Mouse (Mus musculus): ENCODE measurements at regions not wholly inside any gene's neighbourhood (a gene's known extent, or its start where the extent isn't known, plus 50 kb on each side); places are given as distances from the start of the nearest gene placed in this dataset.

GRCm38 (mm10) chr17:9907077-9907476 is 237.6 kb upstream of the Pabpc6 start:
- no peak for DNase-seq (ENCODE audit: low read depth, low spot score)

- DNase-seq (ENCODE audit: low read depth, low spot score), result peak; percentile 59
Observed at GRCm38 (mm10) chr17:9905501-9906462, 236.3 kb upstream of the Pabpc6 start.

GRCm38 (mm10) chr17:9904525-9904991 is 235.0 kb upstream of the Pabpc6 start:
- DNase-seq (ENCODE audit: low read depth, low spot score), result no peak

GRCm38 (mm10) chr17:9903313-9903712 is 233.8 kb upstream of the Pabpc6 start:
- DNase-seq (ENCODE audit: low read depth, low spot score), result no peak

GRCm38 (mm10) chr17:9896964-9897363 is 227.4 kb upstream of the Pabpc6 start:
- no peak for DNase-seq (ENCODE audit: low read depth, low spot score)

GRCm38 (mm10) chr17:9895686-9896082 is 226.2 kb upstream of the Pabpc6 start:
- DNase-seq (ENCODE audit: low read depth, low spot score), result no peak

- no peak for DNase-seq (ENCODE audit: low read depth, low spot score)
Observed at GRCm38 (mm10) chr17:9894828-9895685, 225.5 kb upstream of the Pabpc6 start.

GRCm38 (mm10) chr17:9893966-9894365 is 224.4 kb upstream of the Pabpc6 start:
- no peak for DNase-seq (ENCODE audit: low read depth, low spot score)

GRCm38 (mm10) chr17:9892776-9893175 is 223.3 kb upstream of the Pabpc6 start:
- no peak for DNase-seq (ENCODE audit: low read depth, low spot score)

GRCm38 (mm10) chr17:9892141-9892540 is 222.6 kb upstream of the Pabpc6 start:
- no peak for DNase-seq (ENCODE audit: low read depth, low spot score)

GRCm38 (mm10) chr17:9888494-9888893 is 219.0 kb upstream of the Pabpc6 start:
- no peak for DNase-seq (ENCODE audit: low read depth, low spot score)

- no peak for DNase-seq (ENCODE audit: low read depth, low spot score)
Observed at GRCm38 (mm10) chr17:9885110-9885509, 215.6 kb upstream of the Pabpc6 start.

- no peak for DNase-seq (ENCODE audit: low read depth, low spot score)
Observed at GRCm38 (mm10) chr17:9882639-9883226, 213.2 kb upstream of the Pabpc6 start.

GRCm38 (mm10) chr17:9879556-9880206 is 210.2 kb upstream of the Pabpc6 start:
- DNase-seq (ENCODE audit: low read depth, low spot score), result peak; percentile 42

GRCm38 (mm10) chr17:9873695-9874094 is 204.2 kb upstream of the Pabpc6 start:
- DNase-seq (ENCODE audit: low read depth, low spot score), result no peak

- DNase-seq (ENCODE audit: low read depth, low spot score), result no peak
Observed at GRCm38 (mm10) chr17:9870237-9870636, 200.7 kb upstream of the Pabpc6 start.

- no peak for DNase-seq (ENCODE audit: low read depth, low spot score)
Observed at GRCm38 (mm10) chr17:9868747-9869281, 199.3 kb upstream of the Pabpc6 start.

- DNase-seq (ENCODE audit: low read depth, low spot score), result no peak
Observed at GRCm38 (mm10) chr17:9864254-9864653, 194.7 kb upstream of the Pabpc6 start.

- peak; percentile 50 for DNase-seq (ENCODE audit: low read depth, low spot score)
Observed at GRCm38 (mm10) chr17:9861923-9862854, 192.7 kb upstream of the Pabpc6 start.

GRCm38 (mm10) chr17:9861346-9861745 is 191.8 kb upstream of the Pabpc6 start:
- DNase-seq (ENCODE audit: low read depth, low spot score), result no peak

Data from telencephalon, adult 2 months (tissue).